Mouse (Mus musculus) heart, adult 2 months (tissue): ENCODE measurements around the gene Cdh22.

Experiments used
- CTCF ChIP-seq: fragments of 200-600 bp; IDR thresholded peaks from 2 replicates; pipeline ENCODE4 v1.8.1; 2022; ENCODE audit warnings: antibody characterized with exemption, mild to moderate bottlenecking, moderate library complexity
- EP300 ChIP-seq: fragments of 200-500 bp; IDR thresholded peaks from 2 replicates; pipeline ENCODE4 v1.6.1; 2011; ENCODE audit warnings: low read depth, low read length, control low read depth; ENCODE audit not compliant: insufficient read depth
- POLR2A ChIP-seq: fragments of 200-500 bp; IDR thresholded peaks from 2 replicates; pipeline ENCODE4 v1.6.1; 2011; ENCODE audit warnings: mild to moderate bottlenecking, low read depth, low read length, control low read depth; ENCODE audit not compliant: insufficient read depth

- TF ChIP-seq EP300 (no peak), POLR2A (no peak), CTCF (no peak)
Measured at GRCm38 (mm10) chr2:165089470-165089869, 145.2 kb downstream of the Cdh22 start.
